Mouse (Mus musculus) WW6 (cell line): ENCODE results near the gene Fyco1.

Experiments
- DNase-seq: peaks from one replicate; pipeline ENCODE4 v3.0.0-alpha.2; 2013; ENCODE audit warnings: low read depth, low spot score

Gene Fyco1

DNA sequence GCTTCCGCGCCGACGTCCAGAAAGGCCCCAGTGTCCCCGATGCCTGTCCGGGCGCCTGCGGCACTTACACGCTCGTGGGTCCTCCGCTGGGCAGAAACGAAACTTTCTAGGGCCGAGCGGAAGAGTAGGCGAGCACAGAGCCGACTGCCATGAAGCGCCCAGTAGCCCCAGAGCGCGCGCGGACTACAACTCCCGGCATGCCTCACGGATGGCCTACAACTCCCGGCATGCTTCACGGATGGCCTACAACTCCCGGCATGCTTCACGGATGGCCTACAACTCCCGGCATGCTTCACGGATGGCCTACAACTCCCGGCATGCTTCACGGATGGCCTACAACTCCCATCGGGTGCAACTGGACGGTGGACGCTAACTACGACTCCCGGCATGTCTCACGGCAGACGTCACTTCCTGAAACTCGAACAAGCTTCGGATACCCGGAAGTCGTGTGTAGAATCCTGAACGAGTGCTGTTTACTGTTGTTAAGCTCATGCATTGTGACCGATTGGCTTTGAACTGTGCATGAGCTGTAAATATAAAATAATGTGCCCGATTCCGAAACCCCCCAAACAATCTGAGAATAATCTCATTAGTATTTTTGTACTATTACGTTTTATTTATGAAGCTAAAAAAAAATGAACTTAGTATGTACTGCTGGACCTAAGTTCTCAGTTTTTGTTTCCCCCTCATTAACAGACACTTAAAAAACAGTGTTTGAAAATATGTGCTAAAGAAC lies at the start of gene Fyco1:
Gene Fyco1, minus strand, starts transcription at position 187 of the 736 bp plus-strand sequence.
- peak; percentile 87 for DNase-seq

GRCm38 (mm10) chr9:123872049-123872448 lies 20.4 kb upstream of the Fyco1 start:
- no peak for DNase-seq

- no peak for DNase-seq
Observed at GRCm38 (mm10) chr9:123869167-123869784, 17.6 kb upstream of the Fyco1 start.

DNA sequence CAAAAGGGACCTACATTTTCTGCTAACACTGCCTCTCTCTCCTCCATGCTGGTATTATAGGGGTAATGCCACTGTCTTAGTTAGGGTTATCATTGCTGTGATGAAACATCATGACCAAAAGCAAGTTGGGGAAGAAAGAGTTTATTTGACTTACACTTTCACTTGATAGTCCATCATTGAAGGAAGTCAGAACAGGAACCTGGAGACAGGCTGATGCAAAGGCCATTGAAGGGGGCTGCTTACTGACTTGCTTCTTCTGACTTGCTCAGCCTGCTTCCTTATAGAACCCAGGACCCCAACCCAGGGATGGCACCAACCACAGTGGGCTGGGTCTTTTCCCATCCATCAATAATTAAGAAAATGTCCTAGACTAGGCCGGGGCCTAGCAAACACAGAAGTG lies 11.9 kb upstream of the Fyco1 start:
- no peak for DNase-seq

DNA sequence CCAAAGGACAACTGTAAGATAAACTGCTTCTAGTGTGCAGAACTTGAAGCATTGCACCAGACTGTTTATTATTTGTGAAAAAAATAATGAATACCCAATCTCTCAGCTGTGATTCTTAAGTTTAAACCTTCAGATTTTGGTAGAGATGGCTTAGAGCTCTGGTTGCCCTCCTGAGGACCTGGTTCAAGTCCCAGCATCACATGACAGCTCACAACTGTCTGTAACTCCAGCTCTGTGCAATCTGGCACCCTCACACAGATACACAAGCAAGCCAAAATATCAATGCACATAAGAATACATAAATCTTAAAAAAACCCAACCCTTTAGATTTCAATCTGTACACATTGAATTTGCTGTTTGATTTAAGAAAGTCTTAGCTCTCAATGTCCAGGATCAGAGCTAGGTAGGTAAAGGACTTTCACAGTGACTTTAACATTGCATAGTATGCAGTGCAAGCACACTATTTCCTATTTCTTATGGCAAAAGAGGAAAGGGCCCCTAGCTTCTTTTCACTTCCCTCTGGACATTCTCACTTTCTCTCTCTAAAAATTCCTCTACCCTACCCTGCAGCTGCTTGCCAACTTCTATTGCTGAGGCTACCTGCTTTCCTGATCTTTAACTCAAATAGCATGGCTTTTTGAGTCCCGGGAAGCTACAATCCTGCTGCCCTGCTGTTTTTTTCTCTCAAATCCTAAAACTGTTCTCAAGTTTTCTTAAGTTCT lies 11.4 kb upstream of the Fyco1 start:
- no peak for DNase-seq

DNA sequence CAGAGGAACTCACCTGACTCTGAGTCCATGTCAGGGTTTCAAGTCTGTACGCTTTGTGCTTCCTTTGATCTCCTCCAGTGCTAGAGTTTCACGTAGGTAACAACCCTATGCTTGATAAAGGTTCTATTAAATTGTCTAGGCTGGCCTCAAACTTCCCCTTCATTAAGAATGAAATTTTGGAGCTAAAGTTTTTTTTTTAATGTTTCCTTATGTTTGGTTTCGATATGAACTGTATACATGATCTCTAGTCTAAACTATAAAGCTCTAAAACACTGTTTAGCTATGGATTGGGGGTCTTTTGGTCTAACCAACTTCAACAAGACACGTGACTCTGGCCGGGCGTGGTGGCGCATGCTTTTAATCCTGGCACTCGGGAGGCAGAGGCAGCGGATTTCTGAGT lies 10.2 kb upstream of the Fyco1 start, which contains the start of gene Xcr1:
Gene Xcr1, minus strand, starts transcription at position 101 of the 400 bp plus-strand sequence.
- no peak for DNase-seq

DNA sequence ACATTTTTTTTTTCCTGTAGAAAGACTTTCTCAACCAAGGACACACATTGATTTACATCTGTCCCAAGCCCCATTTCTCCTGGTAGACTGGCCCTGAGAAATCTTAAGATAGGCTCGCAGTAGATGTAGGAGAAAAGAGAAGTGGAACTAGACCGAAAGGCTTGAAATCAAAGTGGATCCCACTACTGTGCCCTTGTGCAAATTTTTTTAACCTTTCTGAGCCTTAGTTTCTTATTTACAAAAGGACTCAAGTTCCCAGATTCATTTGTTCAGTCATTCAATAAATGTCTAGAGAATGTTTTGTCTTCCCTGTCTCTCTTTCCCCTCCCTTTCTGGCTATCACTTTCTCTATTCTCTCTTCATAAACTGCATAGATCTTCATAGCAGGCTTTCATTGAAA lies 5.1 kb upstream of the Fyco1 start:
- DNase-seq, result no peak

- no peak for DNase-seq
Observed at GRCm38 (mm10) chr9:123852449-123853390, 1.0 kb upstream of the Fyco1 start.

DNA sequence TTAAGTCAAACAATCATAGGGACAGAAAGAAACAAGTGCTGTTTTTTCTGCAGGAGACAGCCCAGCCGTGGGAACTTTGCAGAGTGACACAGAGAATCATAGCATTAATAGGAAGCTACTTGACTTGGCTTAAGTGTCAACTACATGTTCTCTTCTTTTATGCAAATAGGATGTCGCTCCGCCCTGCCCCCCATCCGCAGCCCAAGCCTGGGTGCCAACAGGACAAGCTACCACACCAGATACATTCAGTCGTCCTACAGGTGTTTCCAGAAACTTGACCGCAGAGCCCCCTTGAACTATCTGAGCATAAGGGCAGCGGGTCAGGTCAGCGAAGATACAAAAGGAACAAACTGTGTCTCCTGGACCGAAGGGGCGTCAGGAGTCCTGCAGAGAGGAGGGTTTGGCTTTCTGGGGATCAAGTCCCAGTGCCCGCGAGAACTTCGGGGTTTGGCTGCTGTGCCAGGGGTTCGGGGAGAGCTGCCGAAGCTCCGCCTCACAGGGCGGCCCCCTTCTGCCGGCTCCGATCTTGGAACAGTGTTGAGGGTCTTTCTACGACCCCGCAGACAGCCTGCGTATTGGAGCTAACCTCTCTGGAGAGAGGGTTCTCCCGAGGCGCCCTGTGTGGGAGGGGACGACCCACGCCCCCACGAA lies 512 bp downstream of the Fyco1 start:
- DNase-seq, result peak; percentile 36

DNA sequence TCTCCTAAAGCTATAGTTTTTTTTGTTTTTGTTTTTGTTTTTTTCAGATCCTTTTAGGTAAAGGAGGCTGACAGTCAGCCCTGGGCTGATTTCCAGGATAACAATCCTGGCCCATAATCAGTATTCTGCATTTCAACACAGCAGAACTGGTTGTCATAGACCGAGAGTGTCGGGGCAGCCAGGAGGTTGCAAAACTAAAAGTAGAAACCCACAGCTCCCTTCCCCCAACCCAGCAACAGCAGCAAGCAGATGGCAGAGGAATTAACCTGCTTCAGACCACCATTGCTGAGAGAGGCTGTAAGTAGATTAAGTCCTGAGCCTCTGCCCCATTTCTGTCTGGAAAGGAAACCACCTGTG lies 1.0 kb downstream of the Fyco1 start:
- DNase-seq, result no peak

DNA sequence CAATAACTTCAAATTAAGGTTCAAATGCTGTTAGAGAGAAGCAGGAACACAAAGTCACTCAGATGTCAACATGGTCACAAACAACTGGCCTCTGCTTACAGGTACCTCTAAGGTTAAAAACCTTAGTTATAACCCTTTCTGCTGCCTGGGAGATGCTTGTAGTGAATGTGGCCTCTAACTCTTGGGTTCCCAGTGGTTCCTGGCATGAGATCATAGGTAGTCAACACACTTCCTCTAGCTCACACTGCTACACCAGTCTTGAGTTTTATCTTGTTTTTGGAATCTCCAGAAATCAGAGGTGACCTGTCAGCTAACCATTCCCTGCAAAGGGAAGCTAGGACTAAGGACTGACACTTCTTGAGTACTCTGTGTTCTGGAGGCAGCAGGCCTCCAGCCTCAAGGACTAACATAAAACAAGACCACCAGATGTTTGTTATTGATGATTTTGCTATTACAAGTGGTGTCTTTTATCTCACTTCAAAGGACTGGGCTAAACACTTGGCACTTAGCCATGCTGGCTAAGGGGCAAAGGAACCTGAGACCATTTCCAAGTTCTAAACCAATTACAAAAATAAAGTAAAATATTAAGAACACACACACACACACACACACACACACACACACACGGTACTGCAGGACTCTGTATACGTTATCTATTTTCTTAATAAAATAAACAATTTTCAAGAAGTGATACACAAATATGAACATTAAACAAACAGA lies 1.6 kb downstream of the Fyco1 start:
- DNase-seq, result no peak

DNA sequence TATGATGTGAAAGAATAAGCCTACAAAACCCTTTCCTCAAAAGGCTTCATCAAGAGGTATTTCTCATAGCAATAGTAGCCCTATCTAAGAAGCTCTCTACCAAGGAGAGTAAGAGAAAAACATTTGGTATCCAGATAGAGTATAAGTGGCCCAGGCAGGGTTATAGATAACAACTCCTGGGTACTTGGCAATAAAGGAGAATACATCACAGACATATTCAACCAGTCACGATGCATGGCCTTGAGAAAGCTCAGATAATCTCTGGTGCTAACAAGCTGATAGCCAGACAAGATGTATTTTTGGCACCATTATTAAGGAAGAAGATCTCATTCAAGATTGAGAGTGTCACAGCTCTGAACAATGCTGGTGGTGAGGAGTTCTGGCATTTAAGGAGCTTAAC lies 5.2 kb downstream of the Fyco1 start:
- DNase-seq, result no peak

- DNase-seq, result no peak
Observed at GRCm38 (mm10) chr9:123845120-123845519, 6.6 kb downstream of the Fyco1 start.

- no peak for DNase-seq
Observed at GRCm38 (mm10) chr9:123844468-123844867, 7.2 kb downstream of the Fyco1 start.

DNA sequence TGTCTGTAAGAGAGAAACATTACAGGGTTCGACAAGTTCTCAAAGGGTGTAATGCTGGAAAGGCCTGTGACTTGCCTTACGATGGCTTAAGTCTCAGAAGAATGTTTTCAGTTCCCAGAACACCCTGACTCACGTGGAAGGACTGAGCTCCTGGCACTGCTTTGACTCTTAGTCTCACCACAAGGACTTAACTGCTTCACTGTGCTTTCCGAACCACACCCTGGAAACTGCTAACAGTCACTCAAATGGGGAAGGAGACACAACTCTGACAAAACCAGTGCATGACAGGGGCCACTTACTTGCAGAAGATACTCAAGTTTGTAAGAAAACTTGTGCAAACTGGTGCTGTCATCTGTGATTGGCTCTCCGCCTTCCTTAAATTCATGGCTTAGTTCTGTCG lies 11.5 kb downstream of the Fyco1 start:
- DNase-seq, result no peak

- no peak for DNase-seq
Observed at GRCm38 (mm10) chr9:123835851-123836250, 15.8 kb downstream of the Fyco1 start.

- DNase-seq, result no peak
Observed at GRCm38 (mm10) chr9:123828916-123829315, 22.8 kb downstream of the Fyco1 start.

- DNase-seq, result no peak
Observed at GRCm38 (mm10) chr9:123826631-123827030, 25.1 kb downstream of the Fyco1 start.

DNA sequence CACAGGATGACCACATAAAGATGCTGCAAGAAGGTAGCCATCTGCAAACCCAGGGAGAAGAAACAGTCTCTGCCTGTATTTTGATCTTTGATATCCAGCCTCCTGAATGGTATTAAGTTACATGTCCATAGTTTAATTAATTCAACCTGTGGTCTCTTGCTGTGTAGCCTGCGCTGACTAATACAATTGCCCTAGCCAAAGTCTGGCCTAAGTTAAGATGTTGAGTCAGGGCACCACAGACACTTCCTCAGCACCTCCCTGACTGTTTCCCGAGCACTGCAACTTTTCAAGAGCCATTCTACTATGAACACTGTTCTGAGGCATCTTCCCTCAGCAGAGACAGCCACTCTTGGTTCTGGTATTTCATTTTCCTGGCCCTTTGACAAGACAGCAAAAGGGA lies 33.1 kb downstream of the Fyco1 start:
- DNase-seq, result no peak

- DNase-seq, result no peak
Observed at GRCm38 (mm10) chr9:123815996-123816395, 35.7 kb downstream of the Fyco1 start.
